Mouse (Mus musculus) neural tube, postnatal 0 days (tissue): ENCODE data around the gene Spag4. TPM values are rescaled to one million over a fixed set of nuclear protein-coding genes. Genes with fewer than 3 reads are reported as not detected.

Experiments used
- polyA plus RNA-seq: library from polyadenylated mRNA; unstranded; fragments of >200 nt; fragmentation: Nextera tagmentation; extraction: Ambion mirVana; gene quantifications from 2 replicates; pipeline ENCODE4 v1.2.1, GENCODE M21; 2015

Spag4 gene
- polyA plus RNA-seq = 4.9 and 7.8 TPM in 2 replicates

DNA sequence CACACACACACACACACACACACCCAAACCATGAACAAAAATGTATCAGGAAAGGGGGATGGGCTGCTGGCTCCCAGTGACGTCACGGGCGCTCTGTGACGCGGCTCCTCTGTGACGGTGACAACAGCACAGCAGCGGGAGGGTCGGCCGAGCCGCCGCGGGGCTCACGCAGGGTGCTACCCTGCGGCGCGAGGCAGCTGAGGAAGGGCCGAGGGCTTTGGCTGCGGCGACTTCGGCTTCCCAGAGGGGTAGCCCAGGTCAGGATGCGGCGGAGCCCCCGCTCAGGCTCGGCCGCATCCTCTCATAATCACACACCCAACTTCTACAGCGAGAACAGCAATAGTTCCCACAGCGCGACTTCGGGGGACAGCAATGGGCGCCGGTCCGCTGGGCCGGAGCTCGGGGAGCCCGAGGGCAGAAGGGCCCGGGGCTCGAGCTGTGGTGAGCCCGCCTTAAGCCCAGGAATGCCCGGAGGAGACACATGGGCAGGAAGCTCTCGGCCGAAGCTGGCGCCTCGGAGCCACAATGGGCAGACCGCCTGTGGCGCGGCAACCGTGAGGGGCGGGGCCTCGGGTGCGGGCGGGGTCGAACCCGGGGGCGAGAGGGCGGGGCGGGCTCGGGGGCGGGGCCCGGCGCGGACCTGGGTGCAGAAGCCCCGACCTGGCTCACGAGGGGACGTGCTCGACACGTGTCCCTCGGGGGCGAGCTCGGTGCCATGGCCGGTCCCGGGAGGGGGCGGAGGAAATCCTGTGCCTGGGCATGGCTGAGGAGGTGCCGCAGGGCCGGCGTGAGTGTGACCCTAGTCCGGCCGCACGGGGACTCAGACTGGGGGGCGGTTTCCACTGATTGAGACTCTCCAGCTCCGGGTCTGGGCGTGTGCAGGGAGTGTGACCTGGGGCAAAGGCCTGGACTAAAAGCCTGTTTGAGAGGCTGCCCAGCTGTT is at the start of gene Spag4:
Spag4 (plus strand) TSS at position 77 of the 943 bp plus-strand sequence.

GRCm38 (mm10) chr2:156052816-156053215 is 12.2 kb upstream of the Spag4 start, which contains the start of gene Fer1l4:
Fer1l4 (minus strand) TSS chr2:156052947.

DNA sequence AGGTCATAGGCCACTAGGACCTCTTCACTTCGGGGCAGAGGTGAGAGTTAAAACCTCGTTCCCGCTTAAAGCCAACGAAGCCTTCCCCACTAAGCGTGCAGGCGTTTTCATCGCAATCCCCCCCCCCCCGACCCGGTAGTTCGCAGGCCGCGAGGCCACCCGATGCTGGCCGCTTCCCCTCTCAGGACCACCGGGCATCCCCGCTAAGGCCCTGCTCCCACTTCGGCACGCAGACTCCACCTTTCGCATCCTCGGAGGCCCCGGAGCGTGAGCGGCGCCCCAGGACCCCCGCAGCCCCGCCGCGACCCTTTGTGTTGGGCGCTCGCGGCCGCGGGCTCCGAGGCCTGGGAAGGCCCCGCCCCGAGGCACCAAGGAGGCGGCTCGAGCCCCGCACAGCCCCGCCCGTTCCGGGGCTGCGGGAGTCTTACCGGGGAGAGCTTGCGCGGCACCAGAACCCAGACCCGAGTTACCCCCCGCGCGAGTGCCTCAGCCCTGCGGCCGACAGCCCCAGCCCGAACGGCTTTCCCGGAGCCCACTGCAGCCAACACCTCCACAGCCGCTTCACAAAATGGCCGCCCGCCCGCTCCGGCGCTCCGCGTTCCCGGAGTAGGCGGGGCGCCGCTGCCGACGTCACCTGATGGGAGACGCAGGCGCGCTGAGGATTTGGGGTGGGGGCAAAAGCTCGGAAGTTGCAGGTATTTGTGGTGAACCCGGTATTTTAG is 46.5 kb downstream of the Spag4 start, which contains the start of the genes Cpne1 and Rbm12:
Cpne1 (minus strand) TSS at position 608 of the 722 bp plus-strand sequence.
Rbm12 (minus strand) TSS at position 621 of the 722 bp plus-strand sequence.

Other genes starting within 250 kb of the Spag4 start
- gene BC029722, start 245.7 kb upstream of the Spag4 start, polyA plus RNA-seq = 62.5 and 64.9 TPM in 2 replicates
- 138 and 140 TPM in 2 replicates for gene Eif6, start 238.2 kb upstream of the Spag4 start, polyA plus RNA-seq
- 0.21 and 0.23 TPM in 2 replicates for gene Fam83c, start 230.3 kb upstream of the Spag4 start, polyA plus RNA-seq
- gene Uqcc1, start 134.9 kb upstream of the Spag4 start, polyA plus RNA-seq = 55.5 and 58.6 TPM in 2 replicates
- not detected in 2 replicates for gene Gm15557, start 124.4 kb upstream of the Spag4 start, polyA plus RNA-seq
- 0.62 and 0.85 TPM in 2 replicates for gene Gdf5, start 119.8 kb upstream of the Spag4 start, polyA plus RNA-seq
- gene Cep250, start 108.7 kb upstream of the Spag4 start, polyA plus RNA-seq = 12.9 and 13.4 TPM in 2 replicates
- 1.1 and 1.6 TPM in 2 replicates for gene 6430550D23Rik, start 57.2 kb upstream of the Spag4 start, polyA plus RNA-seq
- gene Ergic3, start 57.1 kb upstream of the Spag4 start, polyA plus RNA-seq = 418 and 471 TPM in 2 replicates
- gene Fer1l4, start 12.2 kb upstream of the Spag4 start, polyA plus RNA-seq = not detected in 2 replicates
- gene Cpne1, start 46.8 kb downstream of the Spag4 start, polyA plus RNA-seq = 21.9 and 24.4 TPM in 2 replicates
- 9.7 and 11.1 TPM in 2 replicates for gene Rbm12, start 46.8 kb downstream of the Spag4 start, polyA plus RNA-seq
- gene Gm28036, start 61.9 kb downstream of the Spag4 start, polyA plus RNA-seq = 5.3 and 6.2 TPM in 2 replicates
- gene Romo1, start 78.9 kb downstream of the Spag4 start, polyA plus RNA-seq = 593 and 620 TPM in 2 replicates
- 35.1 and 37.5 TPM in 2 replicates for gene Nfs1, start 79.0 kb downstream of the Spag4 start, polyA plus RNA-seq
- gene Rbm39, start 115.1 kb downstream of the Spag4 start, polyA plus RNA-seq = 372 and 409 TPM in 2 replicates
- 97.5 and 98.3 TPM in 2 replicates for gene Phf20, start 131.3 kb downstream of the Spag4 start, polyA plus RNA-seq
- 10.0 and 10.3 TPM in 2 replicates for gene Cnbd2, start 247.1 kb downstream of the Spag4 start, polyA plus RNA-seq
- gene Scand1, start 247.5 kb downstream of the Spag4 start, polyA plus RNA-seq = 137 and 170 TPM in 2 replicates